Mouse (Mus musculus) heart, embryonic 16.5 days (tissue): ENCODE measurements around the gene Scamp1. TPM values are rescaled to one million over a fixed set of nuclear protein-coding genes. Genes with fewer than 3 reads are reported as not detected.

Source experiments
- ATAC-seq: fragments of 200-750 bp; cut with Nextera tagmentation; replicated peaks from 2 replicates; pipeline ENCODE4 v1.8.0; 2017; ENCODE audit warnings: moderate number of reproducible peaks; ENCODE audit not compliant: insufficient read depth, low FRiP score; ENCODE audit errors: extremely low read depth
- H3K27ac ChIP-seq: fragments of 300-500 bp; sonication (generic); 2 replicates; pipeline ENCODE4 v1.5.1; 2014; ENCODE audit warnings: mild to moderate bottlenecking, low read length, control low read depth, moderate library complexity
- H3K27me3 ChIP-seq: fragments of 300-500 bp; sonication (generic); 2 replicates; pipeline ENCODE4 v1.6.1; 2014; ENCODE audit warnings: low read length, mixed read lengths; ENCODE audit not compliant: control insufficient read depth, insufficient read depth
- H3K36me3 ChIP-seq: fragments of 300-500 bp; sonication (generic); 2 replicates; pipeline ENCODE4 v1.6.1; 2014; ENCODE audit not compliant: control insufficient read depth, insufficient read depth
- H3K4me1 ChIP-seq: fragments of 300-500 bp; sonication (generic); 2 replicates; pipeline ENCODE4 v1.6.1; 2014; ENCODE audit warnings: low read length, mixed read lengths; ENCODE audit not compliant: control insufficient read depth, insufficient read depth
- H3K4me2 ChIP-seq: fragments of 300-500 bp; sonication (generic); 2 replicates; pipeline ENCODE4 v1.6.1; 2014; ENCODE audit warnings: low read depth, mild to moderate bottlenecking, control low read depth, low read length
- H3K4me3 ChIP-seq: fragments of 300-500 bp; sonication (generic); 2 replicates; pipeline ENCODE4 v1.5.1; 2014; ENCODE audit warnings: mild to moderate bottlenecking, control low read depth, low read length
- H3K9ac ChIP-seq: fragments of 300-500 bp; sonication (generic); 2 replicates; pipeline ENCODE4 v1.6.1; 2014; ENCODE audit warnings: low read length, control low read depth
- H3K9me3 ChIP-seq: fragments of 300-500 bp; sonication (generic); replicated peaks from 2 replicates; pipeline ENCODE4 v1.6.1; 2016; ENCODE audit warnings: low read length; ENCODE audit not compliant: control insufficient read depth
- WGBS: fragments of 180-500 bp; shearing (Covaris S2); extraction: QIAGEN DNeasy Blood & Tissue Kit; methylation state at CpG from one replicate; pipeline ENCODE4 v1.1.7; 2014; 5-methylcytosine and 5-hydroxymethylcytosine counted together
- polyA plus RNA-seq: library from polyadenylated mRNA; unstranded; fragments of >200 nt; fragmentation: Nextera tagmentation; extraction: Ambion mirVana; gene quantifications from 2 replicates; pipeline ENCODE4 v1.2.1, GENCODE M21; 2015

Scamp1 gene
- polyA plus RNA-seq, 1 experiment from 2014 or later = 25.9 TPM

DNA sequence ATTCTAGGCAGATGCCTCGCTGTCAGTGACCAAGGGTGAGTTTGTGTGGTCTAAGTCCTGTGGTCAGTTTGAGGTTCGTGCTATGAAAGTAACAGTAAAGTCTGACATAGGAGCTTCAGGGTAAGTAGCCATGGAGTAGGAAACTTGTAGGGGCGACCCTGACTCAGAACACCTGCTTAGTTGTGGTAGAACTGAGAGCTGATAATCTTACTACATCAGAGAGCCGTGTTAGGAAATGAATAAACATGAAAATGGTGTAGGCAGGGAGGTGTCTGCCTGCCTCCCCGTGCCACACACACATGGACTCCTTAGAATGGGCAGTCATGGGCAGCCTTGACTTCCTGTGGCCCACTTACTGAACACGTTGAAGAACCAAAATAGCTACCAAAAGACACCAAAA, 132.0 kb downstream of the Scamp1 start:
- WGBS = 68% methylated on average over 6 of the region's 6 CpGs

DNA sequence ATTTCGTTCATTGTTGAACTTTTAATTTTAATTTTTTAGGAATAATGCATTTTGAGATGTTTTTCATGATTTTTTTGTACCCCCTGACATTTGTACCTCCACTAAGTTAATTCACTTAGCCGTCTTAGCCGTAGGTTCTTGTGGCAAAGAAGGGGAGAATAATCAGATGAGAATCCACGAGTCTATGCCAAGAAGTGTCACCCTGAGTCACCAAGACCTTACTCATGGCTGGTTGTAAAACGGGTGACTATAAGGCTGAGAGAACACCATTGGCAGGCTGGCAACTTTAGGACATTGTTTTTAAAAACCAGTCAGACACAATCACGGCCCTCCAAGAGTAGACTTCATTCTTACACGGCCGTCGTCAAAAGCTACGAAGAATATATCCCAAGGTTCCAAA, 132.8 kb downstream of the Scamp1 start:
- WGBS = 89% methylated on average over 10 of the region's 10 CpGs
- Histone ChIP-seq H3K4me1 (peaks cover 3% of the 10 kb centered on the region; the same call in 1 of the 2 replicates), H3K27me3 (no peaks in the 10 kb centered on the region), H3K9ac (no peak overlapping the region), H3K27ac (no peak overlapping the region), H3K4me3 (no peak overlapping the region), H3K4me2 (no peak overlapping the region), H3K9me3 (peaks cover 2% of the 10 kb centered on the region; the same call in 1 of the 2 replicates), H3K36me3 (no peaks in the 10 kb centered on the region)
- no peak for ATAC-seq

More for the DNA sequence above, 132.0 kb downstream of the Scamp1 start:
- ATAC-seq = no peak
- no peak overlapping the region for H3K27ac ChIP-seq
- peaks cover 2% of the 10 kb centered on the region; the same call in 1 of the 2 replicates for H3K9me3 ChIP-seq
- no peaks in the 10 kb centered on the region for H3K36me3 ChIP-seq
- no peaks in the 10 kb centered on the region for H3K27me3 ChIP-seq
- H3K4me2 ChIP-seq = no peak overlapping the region
- no peak overlapping the region for H3K9ac ChIP-seq
- H3K4me1 ChIP-seq = peaks cover 4% of the 10 kb centered on the region
- H3K4me3 ChIP-seq = no peak overlapping the region

Other genes with a start within 250 kb of the Scamp1 start
- 23.4 and 23.7 TPM in 2 replicates for gene Lhfpl2, start 228.1 kb downstream of the Scamp1 start, polyA plus RNA-seq
- gene Ap3b1, start 73.1 kb upstream of the Scamp1 start, polyA plus RNA-seq = 33.3 and 33.7 TPM in 2 replicates